Mouse (Mus musculus) left cerebral cortex, adult 18-20 months (tissue): ENCODE measurements around the gene Rps15. TPM values are rescaled to one million over a fixed set of nuclear protein-coding genes. Genes with fewer than 3 reads are reported as not detected.
A peak's percentile ranks its signal among the peaks of the same experiment; 100 is the strongest.

Source experiments
- DNase-seq, 2 experiments: peaks; one replicate each; pipeline ENCODE4 v3.0.0; 2021 to 2022; ENCODE audit warnings: low spot score in 2 of 2, mixed read lengths in 1 of 2
- microRNA-seq, 2 experiments: library from miRNA; unstranded; fragments of <30 nt; microRNA quantifications; one replicate each; pipeline ENCODE4 v1.2.0; 2021
- total RNA-seq, 2 experiments: library from RNA; stranded (reverse); gene quantifications; 2 replicates each; pipeline ENCODE4 v1.2.3; 2021

Rps15 gene
- total RNA-seq, 2 experiments from 2014 or later: 965 to 1,061 TPM

- no peak for DNase-seq
These were observed 39.6 kb downstream of the Rps15 start for GRCm38 (mm10) chr10:80331636-80332524.

- no peak for DNase-seq
These were observed 40.3 kb downstream of the Rps15 start for GRCm38 (mm10) chr10:80332525-80332989.

- no peak for DNase-seq
These were observed 44.0 kb downstream of the Rps15 start for GRCm38 (mm10) chr10:80336263-80336662.

GRCm38 (mm10) chr10:80339941-80340750, 47.9 kb downstream of the Rps15 start:
- DNase-seq: peak; percentile 82 to 90

GRCm38 (mm10) chr10:80341026-80341425, 48.8 kb downstream of the Rps15 start:
- DNase-seq: no peak

- no peak for DNase-seq
These were observed 49.4 kb downstream of the Rps15 start for GRCm38 (mm10) chr10:80341491-80342304.

- DNase-seq: no peak
These were observed 50.1 kb downstream of the Rps15 start for GRCm38 (mm10) chr10:80342305-80342748.

- DNase-seq: no peak
These were observed 50.6 kb downstream of the Rps15 start for GRCm38 (mm10) chr10:80342749-80343424.

- DNase-seq: no peak
These were observed 51.2 kb downstream of the Rps15 start for GRCm38 (mm10) chr10:80343425-80343895.

Small RNA genes lying within 50 kb of the gene (microRNA-seq; reads per million reads assigned to microRNA genes)
- 0.42 to 2.5 reads per million in 2 experiments for gene Mir6911

Other genes starting within 250 kb of the Rps15 start
- 100 to 1,000 TPM; 554 to 575 TPM for gene Gpx4, start 245.3 kb upstream of the Rps15 start, total RNA-seq
- gene Sbno2, start 186.9 kb upstream of the Rps15 start, total RNA-seq: 10 to 100 TPM; 16.8 to 18.8 TPM
- gene Stk11, start 176.7 kb upstream of the Rps15 start, total RNA-seq: 100 to 1,000 TPM; 108 to 109 TPM
- gene Atp5d, start 153.8 kb upstream of the Rps15 start, total RNA-seq: 100 to 1,000 TPM; 367 to 371 TPM
- 100 to 1,000 TPM; 418 to 437 TPM for gene Cbarp, start 151.6 kb upstream of the Rps15 start, total RNA-seq
- 100 to 1,000 TPM; 105 TPM for gene Midn, start 144.2 kb upstream of the Rps15 start, total RNA-seq
- gene Cirbp, start 126.5 kb upstream of the Rps15 start, total RNA-seq: 10 to 100 TPM; 89.7 to 94.6 TPM
- 1 to 10 TPM; 6.8 to 7.0 TPM for gene 1600002K03Rik, start 119.5 kb upstream of the Rps15 start, total RNA-seq
- gene Efna2, start 113.0 kb upstream of the Rps15 start, total RNA-seq: 1 to 10 TPM; 7.0 to 8.2 TPM
- gene Mum1, start 66.0 kb upstream of the Rps15 start, total RNA-seq: 10 to 100 TPM; 32.2 to 39.3 TPM
- 100 to 1,000 TPM; 219 to 232 TPM for gene Ndufs7, start 43.3 kb upstream of the Rps15 start, total RNA-seq
- 10 to 100 TPM; 16.2 to 21.2 TPM for gene Gamt, start 31.4 kb upstream of the Rps15 start, total RNA-seq
- gene Dazap1, start 31.0 kb upstream of the Rps15 start, total RNA-seq: 10 to 100 TPM; 75.6 to 81.7 TPM
- 100 to 1,000 TPM; 106 to 109 TPM for gene Apc2, start 3.5 kb downstream of the Rps15 start, total RNA-seq
- 10 to 100 TPM; 25.1 to 28.5 TPM for gene 2310011J03Rik, start 28.1 kb downstream of the Rps15 start, total RNA-seq
- 1 to 10 TPM; 4.8 to 6.9 TPM for gene Pcsk4, start 37.0 kb downstream of the Rps15 start, total RNA-seq
- 10 to 100 TPM; 13.4 to 13.5 TPM for gene Reep6, start 37.5 kb downstream of the Rps15 start, total RNA-seq
- gene Adamtsl5, start 56.0 kb downstream of the Rps15 start, total RNA-seq: 10 to 100 TPM in 1 of 2 experiments, 1 to 10 TPM in 1; 8.8 to 10.4 TPM
- gene Plk5, start 64.0 kb downstream of the Rps15 start, total RNA-seq: 10 to 100 TPM; 25.8 to 34.6 TPM
- gene Mex3d, start 95.2 kb downstream of the Rps15 start, total RNA-seq: 10 to 100 TPM; 20.1 to 20.7 TPM
- gene Mbd3, start 107.1 kb downstream of the Rps15 start, total RNA-seq: 100 to 1,000 TPM; 143 to 166 TPM
- gene Uqcr11, start 114.4 kb downstream of the Rps15 start, total RNA-seq: 100 to 1,000 TPM; 383 to 388 TPM
- 10 to 100 TPM; 25.4 to 29.8 TPM for gene Tcf3, start 141.2 kb downstream of the Rps15 start, total RNA-seq
- gene Onecut3, start 202.4 kb downstream of the Rps15 start, total RNA-seq: not detected
- gene Atp8b3, start 246.7 kb downstream of the Rps15 start, total RNA-seq: under 1 TPM; 0.12 to 0.21 TPM